Mouse (Mus musculus): ENCODE data around the gene Gm44596. TPM values are rescaled to one million over a fixed set of nuclear protein-coding genes. Genes with fewer than 3 reads are reported as not detected.
A peak's percentile ranks its signal among the peaks of the same experiment; 100 is the strongest.

The Gm44596 gene
- total RNA-seq (2014; rRNA removed) (not detected in 2 replicates), polyA plus RNA-seq (2015; fragmentation: Nextera tagmentation; extraction: Ambion mirVana) (not detected in 2 replicates)

DNA sequence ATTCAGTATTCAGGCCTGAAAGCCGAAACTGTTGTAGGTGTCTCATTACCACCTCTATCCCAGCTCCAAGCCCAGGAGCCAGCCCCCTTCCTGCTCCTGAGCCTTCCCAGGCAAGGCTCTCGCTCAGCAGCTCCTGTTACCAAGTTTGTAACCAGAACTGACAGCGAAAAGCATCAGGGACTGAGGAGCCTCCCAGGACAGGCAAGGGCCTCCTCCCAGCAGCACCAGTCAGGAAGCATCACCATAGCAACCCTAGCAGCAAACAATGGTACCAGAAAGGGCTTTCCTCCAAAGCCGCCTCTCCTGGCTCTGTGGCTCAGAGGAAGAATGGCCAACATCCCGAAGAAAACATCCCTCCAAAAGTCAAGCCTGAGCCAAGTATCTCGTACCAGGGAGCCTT is at the start of gene Gm44596, which contains the start of gene Tex52:
Gene Gm44596 (plus strand): TSS at position 312 of the 400 bp plus-strand sequence.
Gene Tex52 (plus strand): TSS at position 265 of the 400 bp plus-strand sequence.
- 8% methylated on average over 6 of the region's 6 CpGs for WGBS
- H3K27ac ChIP-seq (ENCODE audit: low read depth, low read length): no peak within 1 kb of the TSS
- H3K36me3 ChIP-seq (ENCODE audit: insufficient read depth): peaks cover 3% of the 10 kb centered on the region; the same call in 1 of the 2 replicates
- peak; percentile 91 for ATAC-seq
- no peaks in the 10 kb centered on the region for H3K9me3 ChIP-seq (ENCODE audit: low read length)
- peak; percentile 40 for DNase-seq
- no peak within 1 kb of the TSS for H3K4me2 ChIP-seq (ENCODE audit: low read depth)
- H3K9ac ChIP-seq: no peak within 1 kb of the TSS
- no peaks in the 10 kb centered on the region for H3K27me3 ChIP-seq (ENCODE audit: insufficient read depth, low read length)
- no peaks in the 10 kb centered on the region for H3K4me1 ChIP-seq (ENCODE audit: insufficient read depth)
- no peak within 1 kb of the TSS for H3K4me3 ChIP-seq (ENCODE audit: low read depth, low read length)
- TF ChIP-seq CTCF (IDR thresholded peaks at IDR 0.05; ENCODE audit: low read depth): no peak

- H3K4me3 ChIP-seq (ENCODE audit: low read depth, low read length): 0 out of 2 replicates have a peak overlapping the region, but pooled peaks have one; percentile 7
- DNase-seq (peak; percentile 88), ATAC-seq (peak; percentile 93)
- no peaks in the 10 kb centered on the region for H3K27me3 ChIP-seq (ENCODE audit: insufficient read depth, low read length)
- TF ChIP-seq CTCF (IDR thresholded peaks at IDR 0.05; ENCODE audit: low read depth): peak; percentile 77
- WGBS: 24% methylated on average over 12 of the region's 12 CpGs
- no peaks in the 10 kb centered on the region for H3K9me3 ChIP-seq (ENCODE audit: low read length)
- H3K36me3 ChIP-seq (ENCODE audit: insufficient read depth): peaks cover 42% of the 10 kb centered on the region
- H3K4me2 ChIP-seq (ENCODE audit: low read depth): no peak overlapping the region
- H3K4me1 ChIP-seq (ENCODE audit: insufficient read depth): peaks cover 2% of the 10 kb centered on the region; the same call in 1 of the 2 replicates
- H3K9ac ChIP-seq: no peak overlapping the region
- H3K27ac ChIP-seq (ENCODE audit: low read depth, low read length): no peak overlapping the region
These were observed 40.7 kb upstream of the Gm44596 start for GRCm38 (mm10) chr6:128334397-128335124.

DNA sequence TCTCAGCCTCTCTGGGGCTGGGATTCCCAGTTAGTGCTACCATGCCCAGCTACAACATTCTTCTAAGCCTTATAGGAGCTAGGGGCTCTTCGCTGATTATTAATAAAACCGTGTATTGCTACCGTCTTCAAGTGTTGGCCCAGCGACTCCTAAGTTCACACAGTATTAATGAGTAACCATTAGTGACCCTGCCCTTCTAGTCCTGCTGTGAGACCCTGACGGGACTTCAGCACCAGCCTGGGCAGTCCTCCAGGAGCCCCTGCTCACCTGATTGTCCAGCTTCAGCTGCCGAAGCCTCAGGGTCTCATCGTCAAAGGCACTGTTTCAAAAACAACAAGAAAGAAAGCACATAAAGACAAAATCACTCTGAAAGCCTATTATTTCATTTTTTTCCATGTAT is 37.8 kb upstream of the Gm44596 start:
- H3K27ac ChIP-seq (ENCODE audit: low read depth, low read length): no peak overlapping the region
- ATAC-seq (no peak), DNase-seq (no peak)
- H3K4me1 ChIP-seq (ENCODE audit: insufficient read depth): peaks cover 4% of the 10 kb centered on the region; the same call in 1 of the 2 replicates
- H3K9ac ChIP-seq: no peak overlapping the region
- H3K9me3 ChIP-seq (ENCODE audit: low read length): no peaks in the 10 kb centered on the region
- WGBS: 70% methylated on average over 7 of the region's 7 CpGs
- no peaks in the 10 kb centered on the region for H3K27me3 ChIP-seq (ENCODE audit: insufficient read depth, low read length)
- H3K36me3 ChIP-seq (ENCODE audit: insufficient read depth): peaks cover 30% of the 10 kb centered on the region
- no peak overlapping the region for H3K4me2 ChIP-seq (ENCODE audit: low read depth)
- no peak overlapping the region for H3K4me3 ChIP-seq (ENCODE audit: low read depth, low read length)
- no peak for TF ChIP-seq CTCF (IDR thresholded peaks at IDR 0.05; ENCODE audit: low read depth)

GRCm38 (mm10) chr6:128338876-128339275 is 36.4 kb upstream of the Gm44596 start:
- no peak overlapping the region for H3K4me3 ChIP-seq (ENCODE audit: low read depth, low read length)
- ATAC-seq: peak; percentile 28; the same call in 1 of the 2 replicates
- H3K36me3 ChIP-seq (ENCODE audit: insufficient read depth): peaks cover 21% of the 10 kb centered on the region
- WGBS: 33% methylated on average over 5 of the region's 5 CpGs
- no peak overlapping the region for H3K27ac ChIP-seq (ENCODE audit: low read depth, low read length)
- H3K4me2 ChIP-seq (ENCODE audit: low read depth): no peak overlapping the region
- H3K4me1 ChIP-seq (ENCODE audit: insufficient read depth): peaks cover 4% of the 10 kb centered on the region; the same call in 1 of the 2 replicates
- H3K9ac ChIP-seq: no peak overlapping the region
- DNase-seq: no peak
- H3K9me3 ChIP-seq (ENCODE audit: low read length): no peaks in the 10 kb centered on the region
- no peak for TF ChIP-seq CTCF (IDR thresholded peaks at IDR 0.05; ENCODE audit: low read depth)
- no peaks in the 10 kb centered on the region for H3K27me3 ChIP-seq (ENCODE audit: insufficient read depth, low read length)

- Histone ChIP-seq H3K4me3 (ENCODE audit: low read depth, low read length) (no peak overlapping the region), H3K27ac (ENCODE audit: low read depth, low read length) (no peak overlapping the region), H3K9me3 (ENCODE audit: low read length) (no peaks in the 10 kb centered on the region), H3K4me2 (ENCODE audit: low read depth) (no peak overlapping the region), H3K36me3 (ENCODE audit: insufficient read depth) (peaks cover 6% of the 10 kb centered on the region), H3K9ac (no peak overlapping the region), H3K4me1 (ENCODE audit: insufficient read depth) (peaks cover 4% of the 10 kb centered on the region; the same call in 1 of the 2 replicates), H3K27me3 (ENCODE audit: insufficient read depth, low read length) (no peaks in the 10 kb centered on the region)
- TF ChIP-seq CTCF (IDR thresholded peaks at IDR 0.05; ENCODE audit: low read depth): no peak
- ATAC-seq: no peak
- no peak for DNase-seq
- 97% methylated on average over 11 of the region's 11 CpGs for WGBS
These were observed 33.2 kb upstream of the Gm44596 start for GRCm38 (mm10) chr6:128341956-128342723.

DNA sequence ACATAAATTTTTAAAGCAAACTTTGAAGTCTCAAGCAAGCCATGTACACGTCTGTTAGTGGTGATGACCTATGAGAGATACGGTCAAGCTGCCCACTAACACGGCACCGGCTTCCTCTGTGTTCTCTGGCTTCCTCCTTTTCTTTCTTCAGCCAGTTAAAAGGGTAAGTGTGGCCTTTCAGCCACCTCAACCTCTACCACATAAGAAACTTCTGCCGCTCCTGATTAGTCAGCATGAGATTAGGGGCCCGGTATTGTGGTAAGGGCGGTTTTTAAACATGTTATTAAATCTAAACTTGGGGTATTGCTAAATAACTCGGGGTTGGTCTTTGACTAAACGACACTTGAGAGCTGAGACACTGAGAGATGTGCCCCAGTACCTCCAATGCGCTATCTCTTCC is 29.7 kb upstream of the Gm44596 start:
- no peaks in the 10 kb centered on the region for H3K27me3 ChIP-seq (ENCODE audit: insufficient read depth, low read length)
- 90% methylated on average over 10 of the region's 10 CpGs for WGBS
- peaks cover 6% of the 10 kb centered on the region for H3K36me3 ChIP-seq (ENCODE audit: insufficient read depth)
- ATAC-seq: no peak
- no peak overlapping the region for H3K4me2 ChIP-seq (ENCODE audit: low read depth)
- H3K9me3 ChIP-seq (ENCODE audit: low read length): no peaks in the 10 kb centered on the region
- no peak for TF ChIP-seq CTCF (IDR thresholded peaks at IDR 0.05; ENCODE audit: low read depth)
- DNase-seq: no peak
- no peak overlapping the region for H3K9ac ChIP-seq
- no peak overlapping the region for H3K4me3 ChIP-seq (ENCODE audit: low read depth, low read length)
- H3K27ac ChIP-seq (ENCODE audit: low read depth, low read length): no peak overlapping the region
- no peaks in the 10 kb centered on the region for H3K4me1 ChIP-seq (ENCODE audit: insufficient read depth)

All from forebrain, postnatal 0 days (tissue).